Mouse (Mus musculus): ENCODE data around the gene Prdm5. TPM values are rescaled to one million over a fixed set of nuclear protein-coding genes. Genes with fewer than 3 reads are reported as not detected.

Gene Prdm5
- polyA plus RNA-seq, 1 experiment from 2014 or later = 16.5 TPM

- Histone ChIP-seq H3K27ac (ENCODE audit: low read depth) (no peak overlapping the region), H3K9me3 (ENCODE audit: control insufficient read depth, low read length) (no peaks in the 10 kb centered on the region), H3K27me3 (replicated peaks; ENCODE audit: control insufficient read depth, insufficient read depth, low read length) (no peaks in the 10 kb centered on the region), H3K4me2 (ENCODE audit: low read length) (no peak overlapping the region), H3K4me1 (replicated peaks; ENCODE audit: control insufficient read depth, insufficient read depth, low read length) (no peaks in the 10 kb centered on the region), H3K9ac (ENCODE audit: low read length) (no peak overlapping the region), H3K4me3 (ENCODE audit: low read depth, low read length) (no peak overlapping the region), H3K36me3 (ENCODE audit: control insufficient read depth, insufficient read depth, low read length) (no peaks in the 10 kb centered on the region)
- 78% methylated on average over 9 of the region's 9 CpGs for WGBS
- no peak for ATAC-seq (replicated peaks; ENCODE audit: low FRiP score, low TSS enrichment, low read depth)
- no peak for DNase-seq (ENCODE audit: low spot score)
Measured at GRCm38 (mm10) chr6:65970410-65970809, 191.6 kb downstream of the Prdm5 start.

Other genes with a start within 250 kb of the Prdm5 start
- 2.2 and 2.4 TPM in 2 replicates for gene Ndnf, start 107.4 kb upstream of the Prdm5 start, polyA plus RNA-seq (2014; fragmentation: Nextera tagmentation; extraction: Ambion mirVana)
- not detected in 2 replicates for gene 4930544G11Rik, start 173.6 kb downstream of the Prdm5 start, polyA plus RNA-seq (2014; fragmentation: Nextera tagmentation; extraction: Ambion mirVana)

Measured in intestine, embryonic 14.5 days (tissue).